Mouse (Mus musculus) cerebellum, adult 9-11 months (tissue): ENCODE measurements at regions not wholly inside any gene's neighbourhood (a gene's known extent, or its start where the extent isn't known, plus 50 kb on each side); places are given as distances from the start of the nearest gene placed in this dataset.

ENCODE experiments used
- DNase-seq: peaks from one replicate; pipeline ENCODE4 v3.0.0; 2022

DNA sequence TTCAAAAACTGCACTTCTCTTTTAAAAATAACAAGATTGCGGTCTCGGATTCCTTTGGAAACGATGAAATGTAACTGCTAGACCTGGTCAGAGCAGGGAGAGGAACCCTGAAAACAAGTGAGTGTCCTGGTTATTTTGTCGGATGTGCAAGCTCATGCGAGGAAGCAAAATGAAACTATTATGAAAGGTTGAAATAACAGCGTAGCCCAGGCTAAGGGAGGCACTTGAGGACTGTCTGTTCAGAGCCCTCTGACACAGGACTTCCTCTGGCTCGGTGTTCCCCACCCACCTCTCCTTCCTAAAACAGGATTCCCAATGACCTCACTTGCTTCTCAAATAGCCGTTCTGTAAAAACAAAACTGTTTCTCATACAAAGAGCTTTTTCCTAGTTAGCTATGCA is 51.3 kb upstream of the S1pr1 start:
- no peak for DNase-seq

DNA sequence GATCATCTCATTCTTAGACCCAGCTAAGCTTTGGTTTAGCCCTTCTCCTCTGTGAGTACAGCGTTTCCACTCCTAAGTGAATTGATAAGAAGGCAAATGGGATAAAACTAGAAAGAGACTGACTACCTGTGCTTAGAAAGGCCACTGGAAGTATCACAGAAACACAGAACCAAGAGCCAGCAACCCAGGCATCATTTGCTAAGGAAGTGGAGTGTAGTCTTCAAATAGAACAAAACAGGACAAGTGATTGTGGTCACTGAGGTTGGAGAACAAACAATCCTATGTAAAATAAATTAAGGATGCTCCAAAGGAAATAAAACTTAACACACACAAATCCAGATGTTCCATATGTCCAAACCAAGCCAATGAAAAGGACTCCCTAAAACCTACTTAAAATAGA is 53.4 kb upstream of the S1pr1 start:
- DNase-seq = no peak

DNA sequence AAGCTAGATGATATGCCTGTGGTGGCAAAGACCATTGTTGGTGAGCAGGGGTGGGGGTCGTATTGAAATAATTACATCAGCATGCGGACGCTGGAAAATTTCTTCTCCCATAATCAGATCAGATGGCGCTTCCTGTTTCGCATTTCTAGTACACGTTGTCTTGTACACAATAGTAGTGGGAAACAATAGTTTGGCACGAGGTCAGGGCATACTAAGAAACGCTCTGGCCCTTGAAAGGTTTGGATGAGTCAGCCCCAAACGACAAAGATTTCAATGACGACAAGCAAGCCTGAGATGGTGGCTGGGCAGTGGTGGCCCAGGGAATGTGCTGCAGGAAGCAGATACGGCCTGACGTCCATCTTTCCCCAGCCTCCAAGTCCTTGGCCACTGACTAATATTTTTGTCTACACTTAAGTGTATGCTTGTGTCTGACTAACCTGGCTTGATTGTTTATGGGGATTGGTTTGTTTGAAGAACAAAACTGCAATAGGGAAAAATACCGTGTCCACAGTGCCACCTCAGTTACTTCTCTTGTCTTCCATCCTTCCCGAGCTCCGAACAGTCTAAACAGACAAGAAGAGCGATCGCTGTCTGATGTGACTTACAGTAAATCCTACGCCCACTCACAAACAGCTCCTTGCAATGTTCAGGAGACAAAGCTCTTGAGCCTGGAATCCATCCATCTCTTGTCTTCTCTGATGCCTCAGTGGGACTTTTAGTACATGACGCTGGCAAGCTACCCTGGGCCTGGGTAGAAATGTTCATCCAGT is 54.1 kb upstream of the S1pr1 start:
- no peak for DNase-seq

DNA sequence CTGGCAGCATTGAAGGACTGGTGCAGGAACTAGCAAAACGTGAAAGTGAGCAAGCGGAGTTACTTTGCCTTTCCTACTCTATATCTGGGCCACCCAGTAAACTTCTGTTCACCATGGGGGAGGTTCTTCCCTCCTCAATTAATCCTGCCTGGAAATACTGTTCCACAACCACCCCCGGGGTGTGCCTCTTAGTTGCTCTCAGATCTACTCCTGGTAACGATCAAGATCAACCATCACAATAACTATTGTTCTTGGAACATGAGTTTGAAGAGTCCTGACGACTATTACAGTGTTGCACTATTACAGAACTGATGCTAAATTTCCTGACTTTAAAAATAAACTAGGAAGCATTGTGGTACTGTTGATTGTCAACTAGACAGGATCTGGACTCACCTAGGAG is 57.8 kb upstream of the S1pr1 start:
- no peak for DNase-seq

DNA sequence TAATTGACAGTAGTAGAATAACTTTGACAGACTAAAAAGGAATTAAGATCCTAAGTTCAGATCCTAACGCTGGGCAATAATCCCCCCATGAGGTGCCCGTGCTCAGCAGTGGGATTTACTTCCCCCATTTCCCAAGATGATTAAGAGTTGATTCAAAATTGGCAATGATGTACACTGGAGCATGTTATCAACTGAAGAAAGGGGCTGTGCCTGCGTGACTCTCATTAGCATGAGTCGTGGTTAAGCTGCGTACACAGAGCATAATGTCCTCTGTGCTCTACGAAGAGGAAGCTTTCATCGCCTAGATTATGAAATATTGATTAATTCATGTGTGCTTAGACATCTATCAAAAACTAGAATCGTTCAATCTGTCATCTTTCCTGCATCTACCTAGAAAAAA is 59.4 kb upstream of the S1pr1 start:
- no peak for DNase-seq

DNA sequence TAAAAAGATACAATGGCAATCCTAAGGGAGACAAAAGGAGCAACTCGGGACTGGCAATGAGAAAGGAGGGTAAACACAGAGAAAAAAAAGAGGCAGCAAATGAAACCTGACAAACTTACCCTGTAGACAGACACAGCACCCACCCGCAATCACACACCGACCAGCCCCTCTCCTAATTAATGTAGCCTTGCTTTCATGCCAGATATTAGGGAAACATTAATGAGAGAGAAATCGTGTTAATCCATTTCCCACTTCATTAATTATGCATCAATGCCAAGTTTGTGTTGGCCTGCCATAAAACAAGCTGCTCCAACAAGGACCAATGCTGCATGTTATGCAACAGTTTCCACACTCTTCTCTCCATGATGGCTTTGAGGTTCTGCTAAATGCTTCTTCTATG is 59.9 kb upstream of the S1pr1 start:
- no peak for DNase-seq

DNA sequence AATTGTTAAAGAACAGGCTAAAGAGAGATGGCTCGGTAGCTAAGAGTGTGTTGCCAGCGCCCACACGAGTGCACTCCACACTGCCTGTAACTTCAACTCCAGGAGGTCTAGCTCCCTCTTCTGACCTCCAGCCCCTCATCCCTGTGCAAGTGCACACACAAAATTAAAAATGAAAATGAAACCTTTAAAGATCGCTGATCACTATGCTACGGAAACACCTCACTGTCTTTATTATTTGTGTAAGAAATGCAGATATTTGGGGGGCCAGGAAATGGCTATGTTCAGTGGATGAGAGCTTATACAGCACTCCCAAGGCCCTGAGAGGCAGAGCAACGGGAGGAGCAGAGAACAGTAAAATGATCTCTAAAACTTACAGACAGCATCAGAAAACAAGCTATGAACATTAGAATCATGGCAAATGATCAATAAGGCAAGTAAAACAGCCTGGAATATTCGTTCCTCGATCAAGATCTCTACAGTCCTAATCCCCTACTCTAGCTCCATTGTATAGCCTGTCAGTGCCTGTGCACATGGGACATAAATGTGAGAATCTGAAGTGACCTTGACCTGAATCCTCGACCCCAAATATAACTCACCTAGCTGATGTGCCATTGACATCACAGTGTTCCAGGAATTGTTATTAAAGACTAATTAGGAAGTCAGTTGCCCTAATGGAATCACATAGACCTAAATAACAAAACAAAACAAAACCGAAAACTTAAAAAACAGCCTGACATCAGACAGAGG is 64.4 kb upstream of the S1pr1 start:
- DNase-seq = no peak

DNA sequence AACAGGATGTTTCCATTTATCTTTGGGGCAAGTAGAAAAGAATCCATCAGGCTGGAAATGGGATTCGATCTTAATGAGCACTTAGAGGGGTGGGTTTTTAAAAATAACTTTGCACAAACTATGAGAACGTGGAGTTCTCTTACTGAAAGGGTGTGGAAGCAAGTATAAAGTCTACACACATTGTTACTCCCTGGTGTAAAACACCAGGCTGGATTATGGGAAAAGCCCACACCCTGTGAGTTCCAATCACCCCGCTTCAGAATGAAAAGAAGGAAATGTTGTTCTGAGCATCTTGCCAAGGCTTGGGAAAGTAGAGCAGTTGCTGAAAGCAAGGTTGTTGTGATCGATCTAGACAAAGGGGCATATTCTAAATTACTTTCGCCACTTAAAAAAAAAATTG is 65.0 kb upstream of the S1pr1 start:
- no peak for DNase-seq

DNA sequence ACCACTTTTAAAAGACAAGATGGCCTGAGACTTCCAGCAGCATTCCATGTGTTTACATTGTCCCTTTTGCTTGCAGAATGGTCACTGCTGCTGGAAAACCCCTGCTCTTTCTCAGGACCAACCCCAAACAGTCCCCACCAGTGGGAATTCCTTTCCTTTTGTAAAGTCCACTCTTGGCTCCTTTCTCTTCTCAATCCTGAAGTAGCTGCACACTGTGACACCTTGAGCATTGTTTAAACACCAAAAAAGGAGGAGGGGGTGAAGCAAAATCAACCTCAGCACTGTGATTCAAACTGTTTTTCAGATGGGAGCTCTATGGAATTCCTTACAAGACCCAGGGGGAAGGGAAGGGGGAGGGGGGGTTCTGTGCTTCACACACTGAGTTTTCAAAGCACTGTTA is 67.9 kb upstream of the S1pr1 start:
- DNase-seq = no peak

DNA sequence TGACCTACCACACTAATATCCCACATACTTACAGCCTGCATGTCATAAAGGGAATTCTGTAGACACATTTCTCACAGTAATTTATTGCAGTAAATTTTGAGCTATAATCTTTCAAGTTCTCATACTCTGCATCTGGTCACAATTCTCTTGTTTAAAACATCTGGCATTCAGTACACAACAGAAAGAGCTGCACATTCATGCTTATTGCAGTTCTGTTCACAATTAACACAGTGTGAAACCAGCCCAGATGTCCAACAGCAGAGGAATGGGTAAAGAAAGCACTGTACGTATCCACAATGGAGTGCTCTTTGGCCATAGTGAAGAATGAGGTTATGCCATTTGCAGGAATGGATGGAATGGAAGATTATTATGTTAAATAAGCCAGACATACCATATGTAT is 72.5 kb upstream of the S1pr1 start:
- no peak for DNase-seq

DNA sequence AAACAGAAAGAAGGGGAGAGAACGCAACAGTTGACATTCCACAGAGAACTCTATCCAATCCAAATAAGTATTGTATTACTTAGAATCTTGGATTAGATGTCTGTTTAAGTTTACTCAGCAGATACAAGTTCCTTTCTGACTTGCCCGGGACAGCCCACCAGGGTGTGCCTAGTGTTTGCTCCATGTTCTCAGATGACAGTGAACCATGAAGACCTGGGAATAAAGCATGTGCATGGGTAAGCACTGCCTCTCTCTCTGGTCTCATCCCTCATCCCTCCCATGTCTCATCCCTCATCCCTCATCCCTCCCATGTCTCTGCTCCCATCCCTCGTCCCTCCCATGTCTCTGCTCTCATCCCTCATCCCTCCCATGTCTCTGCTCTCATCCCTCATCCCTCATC is 73.7 kb upstream of the S1pr1 start:
- DNase-seq = no peak

DNA sequence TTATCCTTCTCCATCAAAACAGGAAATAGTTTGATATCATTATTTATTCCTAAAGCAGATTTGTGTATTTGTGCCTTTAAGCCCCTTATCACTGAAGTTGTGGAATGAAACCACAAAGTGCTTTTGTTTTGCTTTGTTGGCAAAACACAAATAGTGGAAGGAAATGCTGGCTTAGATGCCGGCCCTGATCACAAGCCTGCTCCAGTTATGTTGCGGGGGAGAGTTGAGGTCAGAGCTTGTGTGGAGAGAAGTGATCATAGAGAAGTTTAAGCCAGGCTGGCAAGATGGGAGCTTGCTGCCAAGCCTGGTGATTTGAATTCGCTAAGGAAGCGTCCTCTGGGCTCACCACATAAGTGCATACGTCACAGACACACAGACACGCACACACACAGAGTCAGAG is 74.2 kb upstream of the S1pr1 start:
- no peak for DNase-seq

DNA sequence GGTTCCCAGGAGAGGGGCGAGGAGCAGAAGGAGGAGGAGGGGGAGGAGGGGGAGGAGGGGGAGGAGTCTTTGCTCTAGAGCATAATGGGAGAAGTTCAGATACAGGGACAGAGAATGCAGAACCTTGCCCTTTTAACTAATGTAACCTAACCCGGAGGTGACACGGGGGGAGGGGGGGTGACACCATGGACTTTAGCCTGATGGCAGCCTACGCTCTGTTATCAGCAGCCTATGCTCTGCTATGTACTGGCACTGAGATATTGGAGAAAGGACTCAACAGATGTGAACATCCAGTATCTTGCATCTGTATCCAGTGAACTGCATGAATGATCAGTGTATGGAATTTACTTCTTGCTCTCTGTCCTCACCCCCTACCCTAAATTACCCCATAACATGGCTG is 77.7 kb upstream of the S1pr1 start:
- no peak for DNase-seq

DNA sequence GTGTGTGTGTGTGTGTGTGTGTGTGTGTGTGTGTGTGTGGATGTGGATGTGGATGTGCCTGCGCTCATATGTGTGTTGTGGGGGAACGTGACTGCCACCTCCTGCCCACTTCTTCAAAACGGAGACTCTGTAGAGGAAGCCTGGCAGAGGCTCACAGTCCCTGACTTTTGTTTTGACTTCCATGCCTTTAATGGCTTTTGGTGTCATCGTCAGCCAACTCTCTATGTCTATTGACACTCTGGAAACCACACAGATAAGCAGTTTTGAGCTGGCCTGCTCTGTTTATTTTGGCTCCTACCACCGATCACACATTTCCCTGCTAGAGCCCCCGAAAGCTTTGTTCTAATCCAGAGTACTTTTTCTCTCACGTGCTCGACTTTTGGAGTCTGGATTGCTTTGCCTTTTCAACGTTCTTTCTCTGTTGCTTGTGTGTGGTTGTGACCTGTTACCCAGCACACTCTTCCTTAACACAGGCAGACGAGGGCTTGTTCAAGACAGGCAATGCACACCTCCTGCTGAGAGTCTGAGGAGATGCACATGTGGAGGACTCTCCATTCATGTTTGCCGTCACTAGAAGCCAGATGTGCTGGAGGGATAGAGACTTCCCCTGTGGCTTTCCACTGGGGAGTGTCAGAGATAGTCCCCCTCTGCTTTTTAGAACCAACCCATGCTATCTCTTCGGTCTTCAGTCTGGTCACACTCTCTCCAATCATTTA is 78.6 kb upstream of the S1pr1 start:
- no peak for DNase-seq

DNA sequence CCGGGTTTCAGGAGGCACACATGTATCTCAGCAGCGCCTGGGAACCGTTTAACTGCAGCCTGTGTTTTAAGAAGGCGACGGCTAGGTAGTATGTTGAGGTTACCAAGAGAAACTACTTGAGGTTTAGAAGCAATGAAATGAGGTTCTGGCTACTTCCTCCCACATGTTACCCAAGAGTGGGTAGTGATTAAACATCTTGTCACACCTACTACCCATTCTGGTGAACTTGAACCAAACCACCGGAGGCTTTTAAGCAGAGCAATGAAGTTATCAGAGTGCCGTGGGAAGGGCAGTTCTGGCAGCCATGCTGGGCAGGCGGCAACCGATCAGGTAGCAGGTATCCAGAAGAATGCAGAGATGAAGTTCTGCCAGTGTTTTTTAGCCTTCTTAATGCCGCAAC is 84.5 kb upstream of the S1pr1 start:
- DNase-seq = no peak

DNA sequence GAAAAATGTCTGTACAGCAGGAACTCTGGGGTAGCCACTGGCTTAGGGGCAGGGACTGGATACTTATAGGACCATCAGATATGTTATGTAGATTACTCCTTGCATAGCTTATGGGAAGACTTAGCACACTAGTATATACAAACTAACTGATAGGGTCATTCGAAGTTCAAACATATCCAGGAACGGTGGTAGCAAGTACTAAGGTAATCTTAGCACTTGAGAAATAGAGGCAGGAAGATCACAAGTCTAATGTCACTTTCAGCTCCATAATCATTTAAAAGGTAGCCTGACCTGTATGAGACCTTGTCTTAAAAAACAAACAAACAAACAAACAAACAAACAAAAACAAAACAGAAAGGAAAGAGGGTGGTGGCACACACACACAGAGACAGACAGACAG is 85.1 kb upstream of the S1pr1 start:
- no peak for DNase-seq

DNA sequence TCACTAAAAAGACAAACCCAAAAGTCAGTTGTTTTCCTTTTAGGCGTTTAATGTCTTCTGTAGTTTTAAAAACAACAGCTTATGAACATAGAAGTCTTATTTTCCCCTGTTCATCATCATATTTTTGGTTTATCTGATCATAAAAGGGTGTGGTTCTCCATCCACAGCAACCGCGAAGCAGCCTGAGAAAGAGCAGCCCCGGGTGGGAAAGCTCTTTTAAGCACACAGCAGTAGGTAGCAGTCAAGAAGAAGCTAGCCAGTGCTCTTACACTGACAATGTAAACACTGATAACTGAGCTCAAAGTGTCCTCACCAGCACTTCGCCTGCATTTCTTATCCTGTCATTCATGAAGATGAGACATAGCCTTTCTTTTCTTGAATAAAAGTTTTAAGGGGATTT is 86.0 kb upstream of the S1pr1 start:
- no peak for DNase-seq

DNA sequence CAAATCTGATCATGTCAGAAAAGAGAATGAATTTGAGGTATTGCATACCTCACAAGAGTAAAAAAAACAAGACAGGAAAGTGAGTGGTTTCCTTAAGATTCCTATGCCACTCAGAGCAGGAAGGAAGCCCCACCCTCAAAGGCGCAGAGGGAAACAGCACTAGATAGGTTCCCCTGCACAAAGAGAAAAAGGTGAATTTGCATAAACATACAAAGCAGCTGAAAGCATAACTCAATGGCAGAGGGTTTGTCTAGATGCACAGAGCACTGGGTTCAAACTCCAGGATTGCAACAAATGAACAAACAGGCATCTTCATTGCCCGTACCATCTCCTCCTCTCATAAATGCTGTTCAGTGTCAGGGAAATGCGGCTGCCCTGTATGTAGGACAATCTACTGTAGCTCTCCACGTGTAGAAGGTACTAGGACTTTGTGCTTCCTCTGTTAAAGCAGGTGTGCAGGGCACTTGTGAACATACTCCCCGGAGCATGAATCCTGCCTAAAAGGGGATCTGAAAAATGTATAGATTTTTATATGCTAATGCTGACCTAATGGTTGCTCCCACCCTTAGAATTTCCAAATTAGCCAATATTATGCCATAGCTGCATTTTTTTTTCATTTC is 85.9 kb upstream of the Dph5 start:
- DNase-seq = no peak

DNA sequence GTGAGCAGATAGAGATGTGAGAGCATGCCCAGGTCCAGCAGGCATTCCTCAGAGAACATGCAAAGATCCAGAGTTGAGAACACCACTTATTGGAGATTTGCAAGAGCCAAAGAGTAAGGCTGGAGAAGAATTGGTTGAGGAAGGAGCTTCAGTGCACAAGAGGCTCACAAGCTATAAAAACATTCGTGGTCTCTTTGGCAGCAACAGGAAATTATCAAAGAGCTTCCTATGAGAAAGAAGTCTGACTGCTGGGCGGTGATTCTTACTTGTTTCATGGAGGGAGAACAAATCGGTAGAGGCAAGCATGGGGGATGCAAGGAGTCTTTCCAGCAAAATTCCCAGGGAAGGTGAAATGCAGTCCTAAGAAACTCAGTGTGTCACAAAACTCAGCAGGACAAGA is 83.0 kb upstream of the Dph5 start:
- DNase-seq = no peak

DNA sequence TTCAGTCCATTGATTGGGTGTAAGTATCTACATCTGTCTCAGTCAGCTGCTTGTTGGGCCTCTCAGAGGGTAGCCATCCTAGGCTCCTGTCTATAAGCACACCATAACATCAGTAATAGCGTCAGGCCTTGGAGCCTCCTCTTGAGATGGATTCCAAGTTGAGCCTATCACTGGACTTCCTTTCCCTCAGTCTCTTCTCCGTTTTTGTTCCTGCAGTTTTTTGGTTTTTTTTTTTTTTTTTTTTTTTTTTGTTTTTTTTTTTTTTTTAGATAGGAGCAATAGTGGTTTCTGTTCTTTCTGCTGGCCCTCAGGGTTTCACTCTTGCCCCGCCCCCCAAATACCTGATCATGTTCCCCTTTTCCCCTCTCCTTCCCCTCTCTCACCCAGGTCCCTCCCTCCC is 80.6 kb upstream of the Dph5 start:
- no peak for DNase-seq

DNA sequence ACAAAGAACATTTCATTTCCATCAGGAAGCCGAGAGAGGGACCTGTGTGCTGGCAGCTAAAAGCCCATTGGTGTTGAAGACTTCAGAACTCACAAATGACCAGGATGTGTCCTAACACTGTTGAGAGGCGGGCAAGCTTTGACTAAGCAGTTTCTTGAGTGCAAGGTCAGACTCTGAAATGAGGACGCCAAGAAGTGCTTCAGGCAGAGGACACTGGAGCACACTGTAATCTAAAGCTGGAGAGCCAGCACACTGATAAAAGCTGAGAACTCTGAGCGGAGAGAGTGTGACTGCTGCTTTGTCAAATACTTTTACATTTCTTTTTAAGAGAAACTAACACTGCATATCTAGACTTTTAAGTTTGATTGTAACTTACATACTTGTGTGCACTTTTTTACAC is 72.5 kb upstream of the Dph5 start:
- no peak for DNase-seq

DNA sequence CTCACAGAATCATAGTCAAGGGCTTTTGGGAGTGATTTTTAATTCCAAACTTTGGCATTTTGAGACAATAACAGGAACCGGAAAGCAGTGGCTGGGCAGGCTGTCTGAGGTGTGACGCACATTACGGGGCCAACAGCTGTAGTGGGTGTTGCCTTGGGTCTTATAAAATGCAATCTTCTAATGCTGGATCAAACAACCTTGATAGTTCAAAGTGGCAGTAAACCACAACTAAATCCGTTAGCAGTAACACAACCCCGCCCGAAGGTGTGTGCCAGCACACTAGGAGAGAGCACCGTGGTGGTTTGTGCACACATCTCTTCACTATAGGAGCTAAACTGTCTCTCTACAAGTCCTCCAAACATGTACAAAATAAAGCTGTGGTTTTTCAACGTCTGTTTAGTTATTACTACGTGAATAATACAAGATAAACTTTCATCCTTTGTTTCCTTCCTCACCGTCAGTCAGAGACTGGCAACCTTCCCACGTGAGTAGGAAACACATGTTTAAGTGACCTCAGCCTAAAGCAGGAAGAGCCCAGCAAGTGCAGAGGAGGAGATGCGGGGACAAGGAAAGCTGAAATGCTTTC is 72.0 kb upstream of the Dph5 start:
- no peak for DNase-seq
